Mouse (Mus musculus): Measurements from ENCODE around the gene Plce1.

Gene Plce1

GRCm38 (mm10) chr19:38745810-38746491 lies 265.0 kb downstream of the Plce1 start:
- no peak for DNase-seq

DNA sequence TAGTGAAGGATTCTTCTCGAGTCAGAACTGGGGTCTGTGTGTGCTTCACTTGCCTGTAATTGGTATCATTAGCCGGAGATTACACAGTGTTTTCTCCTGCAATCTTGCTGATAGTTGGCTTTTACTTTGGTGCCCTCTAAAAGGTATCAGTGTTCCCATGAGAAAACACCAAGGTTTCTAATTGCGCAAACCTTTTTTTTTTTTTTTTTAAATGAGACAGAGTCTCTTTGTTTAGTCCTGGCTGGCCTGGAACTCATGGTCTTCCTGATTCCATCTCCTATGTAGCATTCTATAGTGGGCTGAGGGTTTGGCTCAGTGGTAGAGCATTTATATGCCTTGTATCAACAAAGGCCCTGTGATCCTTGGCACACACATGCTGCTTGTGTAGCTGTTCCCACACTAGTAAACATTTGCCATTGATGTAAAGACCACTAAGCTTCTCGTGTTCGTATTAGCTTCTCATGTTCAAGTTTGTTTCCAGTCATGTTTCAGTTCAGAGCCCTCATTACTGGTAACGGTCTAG lies 265.6 kb downstream of the Plce1 start:
- DNase-seq = no peak

- no peak for DNase-seq
Observed at GRCm38 (mm10) chr19:38750192-38750591, 269.3 kb downstream of the Plce1 start.

- DNase-seq = no peak
Observed at GRCm38 (mm10) chr19:38757161-38757560, 276.3 kb downstream of the Plce1 start.

DNA sequence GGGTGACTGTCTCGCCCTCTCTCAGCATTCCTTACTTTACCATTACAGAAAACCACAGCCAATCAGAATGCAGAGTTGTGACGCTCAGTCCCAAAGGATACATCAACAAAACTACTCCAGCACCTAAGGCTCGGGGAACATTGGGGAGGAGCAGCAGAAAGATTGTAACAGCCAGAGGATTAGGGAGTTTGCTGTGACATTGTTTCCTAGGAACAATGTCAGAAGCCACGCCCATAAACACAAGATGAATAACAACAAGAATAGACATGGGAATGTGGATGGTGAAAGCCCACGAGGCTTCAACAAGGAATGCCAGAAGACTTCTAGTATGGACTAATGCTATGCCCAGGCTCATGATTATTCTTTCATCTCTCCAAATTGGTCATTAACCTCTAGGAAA lies 277.1 kb downstream of the Plce1 start:
- DNase-seq = no peak

- DNase-seq = no peak
Observed at GRCm38 (mm10) chr19:38758685-38759472, 278.0 kb downstream of the Plce1 start.

DNA sequence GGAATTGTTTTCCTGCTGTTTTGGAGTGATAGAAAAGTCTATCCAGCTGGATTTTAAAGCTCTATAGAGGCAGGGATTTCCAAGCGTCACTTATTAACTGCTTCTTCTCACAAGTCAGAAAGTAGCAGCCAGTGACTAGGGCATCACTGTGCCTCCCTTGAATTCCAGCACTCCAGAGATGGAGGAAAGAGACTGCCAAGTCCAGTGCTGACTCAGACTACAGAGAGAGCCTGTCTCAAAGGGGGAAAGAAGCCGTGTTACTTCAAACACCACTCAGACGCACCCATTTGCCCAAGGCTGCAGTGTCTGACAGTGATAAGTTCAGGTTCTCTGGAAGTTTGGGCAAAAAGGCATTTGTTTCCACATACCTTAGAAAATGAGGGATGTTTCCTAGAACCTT lies 279.5 kb downstream of the Plce1 start:
- no peak for DNase-seq

GRCm38 (mm10) chr19:38766306-38766705 lies 285.4 kb downstream of the Plce1 start:
- no peak for DNase-seq

GRCm38 (mm10) chr19:38775548-38775947 lies 294.6 kb downstream of the Plce1 start:
- no peak for DNase-seq

DNA sequence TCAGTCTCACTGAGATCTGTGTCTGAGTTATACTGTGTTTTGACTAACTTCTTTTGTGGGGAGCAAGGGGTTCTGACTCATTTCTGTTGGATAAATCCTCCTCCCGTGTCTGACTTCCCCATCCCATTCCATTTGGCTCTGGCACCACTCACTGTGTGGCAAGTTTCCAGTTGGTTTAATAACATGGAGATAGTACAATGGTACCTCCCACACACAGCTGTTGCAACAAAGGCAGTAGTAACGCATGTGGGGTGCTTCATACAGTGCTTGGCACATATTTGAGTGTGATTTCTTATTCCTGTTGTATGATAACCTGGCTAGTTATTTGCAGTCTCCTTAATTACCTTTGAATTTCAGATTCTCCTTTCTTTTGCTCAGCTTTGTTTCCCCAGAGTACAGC lies 297.9 kb downstream of the Plce1 start:
- DNase-seq = no peak

DNA sequence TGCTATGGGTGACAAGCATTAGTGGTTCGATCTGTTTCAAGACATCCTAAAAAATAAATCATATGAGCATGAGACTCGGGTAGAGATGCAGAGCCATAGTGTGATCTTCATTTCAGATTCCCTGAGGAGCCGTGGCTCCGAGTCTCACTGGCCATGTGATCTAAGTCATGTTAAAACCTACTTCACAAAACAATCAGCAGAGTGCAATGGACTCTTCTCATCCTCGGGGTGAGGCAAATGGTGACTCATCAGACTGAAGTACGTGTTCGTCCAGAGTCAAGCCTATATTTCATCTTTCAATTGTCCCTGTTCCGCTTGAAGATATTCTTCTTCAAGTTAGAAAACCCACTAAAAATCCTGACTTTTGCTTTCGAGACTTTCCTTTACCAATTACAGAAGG lies 302.6 kb downstream of the Plce1 start:
- no peak for DNase-seq

GRCm38 (mm10) chr19:38787756-38788155 lies 306.8 kb downstream of the Plce1 start:
- no peak for DNase-seq

- DNase-seq = no peak
Observed at GRCm38 (mm10) chr19:38793563-38794045, 312.7 kb downstream of the Plce1 start.

DNA sequence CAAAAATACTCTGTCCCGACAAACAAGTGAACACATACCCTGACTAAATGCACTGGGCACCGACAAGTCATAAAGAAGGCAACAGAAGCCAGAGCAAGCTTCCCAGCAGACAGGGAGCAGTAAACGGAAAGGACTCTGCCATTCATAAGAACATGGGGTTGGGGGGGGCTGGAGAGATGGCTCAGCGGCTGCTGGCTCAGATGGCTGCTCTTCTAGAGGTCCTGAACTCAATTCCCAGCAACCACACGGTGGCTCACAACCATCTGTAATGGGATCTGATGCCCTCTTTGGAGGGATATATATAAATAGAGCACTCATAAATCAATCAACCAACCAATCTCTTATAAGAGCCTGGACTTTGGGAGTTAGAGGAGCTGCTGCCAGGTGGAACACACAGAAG lies 315.6 kb downstream of the Plce1 start:
- DNase-seq = no peak

DNA sequence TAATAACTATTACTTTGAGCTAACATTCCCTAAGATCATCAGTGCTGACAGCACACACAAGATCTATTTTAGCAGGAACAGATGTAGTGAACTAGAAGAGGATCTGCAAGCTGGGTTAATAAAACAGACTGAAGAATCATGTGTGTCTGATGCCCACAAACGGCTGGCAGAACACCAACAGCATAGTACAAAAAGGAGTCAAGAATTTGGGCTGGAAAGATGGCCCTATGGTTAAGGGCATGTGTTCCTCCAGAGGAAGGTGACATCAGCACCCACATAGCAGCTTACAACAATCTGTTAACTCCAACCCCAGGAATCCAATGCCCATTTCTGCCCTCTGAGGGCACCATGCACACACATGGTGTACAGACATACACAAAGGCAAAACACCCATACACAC lies 317.4 kb downstream of the Plce1 start:
- DNase-seq = no peak

- no peak for DNase-seq
Observed at GRCm38 (mm10) chr19:38798801-38799200, 317.9 kb downstream of the Plce1 start.

- no peak for DNase-seq
Observed at GRCm38 (mm10) chr19:38818191-38818590, 337.3 kb downstream of the Plce1 start.

DNA sequence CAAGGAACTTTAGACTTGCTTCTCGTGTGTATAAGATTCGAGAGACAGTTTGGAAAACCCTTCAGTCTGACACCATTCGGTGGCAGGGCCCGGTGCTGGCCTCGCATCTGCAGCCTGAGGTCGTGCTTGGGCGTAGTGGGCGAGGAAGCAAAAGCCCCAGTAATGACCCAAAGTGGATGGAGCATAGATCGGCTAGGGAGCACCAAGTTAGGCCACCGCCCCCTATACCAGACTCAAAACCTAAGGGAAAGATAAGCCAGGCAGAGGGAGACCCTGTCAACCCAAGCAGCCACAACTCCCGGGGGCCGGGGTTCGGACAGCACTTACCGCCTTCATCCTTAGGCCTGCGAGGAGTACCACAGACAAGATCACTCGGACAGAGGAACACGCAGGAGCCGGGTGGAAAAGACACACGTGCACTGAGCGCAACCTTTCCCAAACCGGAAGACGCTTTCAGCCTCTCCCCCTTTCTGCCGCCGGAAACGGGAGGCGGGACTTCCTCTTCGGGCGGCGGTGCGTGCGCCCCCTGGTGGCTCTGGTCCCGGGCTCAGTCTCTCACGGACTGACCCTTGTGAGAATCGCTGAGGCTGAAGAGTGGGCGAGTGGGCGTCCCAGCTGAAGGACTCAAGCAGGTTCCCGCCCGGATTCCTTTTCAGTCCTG lies 338.0 kb downstream of the Plce1 start, which contains the start of gene Noc3l:
Gene Noc3l, minus strand, starts transcription at position 472 of the 661 bp plus-strand sequence.
- peak; percentile 89 for DNase-seq

DNA sequence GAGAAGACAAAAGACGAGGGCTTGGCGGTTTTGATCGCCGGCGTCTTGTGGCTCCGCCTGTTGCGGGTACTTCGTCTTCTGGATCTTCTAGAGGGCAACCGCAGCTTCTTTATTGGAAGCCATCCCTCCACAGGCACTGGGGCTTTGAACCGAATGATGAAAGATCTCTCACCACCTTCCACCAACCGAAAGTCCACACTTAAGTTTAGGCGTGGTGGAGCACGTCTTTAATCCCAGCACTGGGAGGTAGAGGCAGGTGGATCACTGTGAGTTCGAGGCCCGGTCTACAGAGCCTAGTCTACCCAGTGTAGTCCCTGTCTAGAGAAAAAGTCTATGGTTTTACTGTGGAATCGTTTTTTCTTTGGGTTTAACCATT lies 338.5 kb downstream of the Plce1 start:
- DNase-seq = no peak

- no peak for DNase-seq
Observed at GRCm38 (mm10) chr19:38820186-38820804, 339.4 kb downstream of the Plce1 start.

- DNase-seq = no peak
Observed at GRCm38 (mm10) chr19:38833224-38833623, 352.3 kb downstream of the Plce1 start.

Data from cerebellum, adult 9-11 months (tissue).